Mouse (Mus musculus): Measurements from ENCODE around the gene Btbd8. TPM values are rescaled to one million over a fixed set of nuclear protein-coding genes. Genes with fewer than 3 reads are reported as not detected.

The Btbd8 gene
- polyA plus RNA-seq, 1 experiment: 1.2 TPM

- H3K27me3 ChIP-seq (replicated peaks; ENCODE audit: control insufficient read depth, insufficient read depth, low read length): no peaks in the 10 kb centered on the region
- no peak overlapping the region for H3K27ac ChIP-seq (ENCODE audit: insufficient read depth, low read depth, low read length)
- TF ChIP-seq POLR2A (IDR thresholded peaks at IDR 0.05; ENCODE audit: low read depth, low read length) (no peak), CTCF (conservative IDR thresholded peaks at IDR 0.05; ENCODE audit: insufficient read depth, insufficient read length, low read depth, low read length) (no peak)
- 96% methylated on average over 1 of the region's 1 CpGs for WGBS
- H3K4me1 ChIP-seq (ENCODE audit: control insufficient read depth, insufficient read depth, low read length): no peaks in the 10 kb centered on the region
- no peaks in the 10 kb centered on the region for H3K36me3 ChIP-seq (ENCODE audit: control insufficient read depth, insufficient read depth, low read length)
- H3K4me3 ChIP-seq (ENCODE audit: insufficient read depth, low read depth, low read length): no peak overlapping the region
- no peak for DNase-seq
Observed at GRCm38 (mm10) chr5:107516087-107516486, 78.3 kb downstream of the Btbd8 start.

DNA sequence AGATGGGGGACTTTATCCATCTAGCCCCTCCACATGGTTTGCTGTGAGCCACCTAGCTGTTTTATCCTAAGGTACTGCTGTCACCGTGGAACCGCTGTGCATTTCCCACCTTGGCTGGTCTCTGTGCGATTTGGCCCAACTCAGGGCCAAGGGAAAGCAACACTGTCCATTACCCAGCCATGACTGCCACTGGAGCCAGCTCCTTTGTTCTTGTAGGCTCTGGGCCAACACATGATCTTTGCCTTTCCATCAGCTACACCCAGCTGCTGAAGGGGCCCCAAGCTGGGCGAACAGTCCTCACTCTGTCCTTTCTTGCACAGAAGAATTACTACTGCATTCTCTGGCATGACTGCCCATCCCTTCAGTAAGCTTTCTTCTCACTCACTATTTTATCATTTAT lies 80.8 kb downstream of the Btbd8 start:
- no peaks in the 10 kb centered on the region for H3K27me3 ChIP-seq (replicated peaks; ENCODE audit: control insufficient read depth, insufficient read depth, low read length)
- H3K27ac ChIP-seq (ENCODE audit: insufficient read depth, low read depth, low read length): no peak overlapping the region
- no peaks in the 10 kb centered on the region for H3K36me3 ChIP-seq (ENCODE audit: control insufficient read depth, insufficient read depth, low read length)
- TF ChIP-seq POLR2A (IDR thresholded peaks at IDR 0.05; ENCODE audit: low read depth, low read length): no peak
- no peak for TF ChIP-seq CTCF (conservative IDR thresholded peaks at IDR 0.05; ENCODE audit: insufficient read depth, insufficient read length, low read depth, low read length)
- H3K4me3 ChIP-seq (ENCODE audit: insufficient read depth, low read depth, low read length): no peak overlapping the region
- 88% methylated on average over 4 of the region's 4 CpGs for WGBS
- H3K4me1 ChIP-seq (ENCODE audit: control insufficient read depth, insufficient read depth, low read length): no peaks in the 10 kb centered on the region
- DNase-seq: no peak

DNA sequence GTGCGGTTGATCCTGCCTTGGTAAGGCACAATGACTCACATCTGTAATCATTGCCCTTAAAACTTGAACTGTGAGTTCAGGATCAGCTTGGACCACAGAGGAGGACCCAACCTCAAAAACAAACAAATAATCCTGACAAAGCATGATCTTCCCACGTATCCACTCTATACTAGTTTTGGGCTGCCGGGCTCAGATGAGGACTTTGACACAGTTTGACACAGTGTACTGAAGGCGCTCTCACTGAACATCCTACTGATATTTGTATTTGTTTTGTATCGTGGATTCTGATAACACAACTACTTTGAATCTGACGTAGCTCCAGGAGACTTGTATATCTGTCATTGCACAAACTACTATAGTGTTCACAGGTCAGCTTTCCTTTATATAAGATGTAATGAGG lies 83.6 kb downstream of the Btbd8 start:
- WGBS: 87% methylated on average over 6 of the region's 6 CpGs
- TF ChIP-seq CTCF (conservative IDR thresholded peaks at IDR 0.05; ENCODE audit: insufficient read depth, insufficient read length, low read depth, low read length) (no peak), POLR2A (IDR thresholded peaks at IDR 0.05; ENCODE audit: low read depth, low read length) (no peak)
- no peaks in the 10 kb centered on the region for H3K27me3 ChIP-seq (replicated peaks; ENCODE audit: control insufficient read depth, insufficient read depth, low read length)
- no peaks in the 10 kb centered on the region for H3K4me1 ChIP-seq (ENCODE audit: control insufficient read depth, insufficient read depth, low read length)
- DNase-seq: no peak
- no peak overlapping the region for H3K4me3 ChIP-seq (ENCODE audit: insufficient read depth, low read depth, low read length)
- no peak overlapping the region for H3K27ac ChIP-seq (ENCODE audit: insufficient read depth, low read depth, low read length)
- no peaks in the 10 kb centered on the region for H3K36me3 ChIP-seq (ENCODE audit: control insufficient read depth, insufficient read depth, low read length)

- DNase-seq: peak; percentile 59
- Histone ChIP-seq H3K27ac (ENCODE audit: insufficient read depth, low read depth, low read length) (no peak overlapping the region), H3K4me3 (ENCODE audit: insufficient read depth, low read depth, low read length) (no peak overlapping the region), H3K4me1 (ENCODE audit: control insufficient read depth, insufficient read depth, low read length) (no peaks in the 10 kb centered on the region), H3K27me3 (replicated peaks; ENCODE audit: control insufficient read depth, insufficient read depth, low read length) (no peaks in the 10 kb centered on the region), H3K36me3 (ENCODE audit: control insufficient read depth, insufficient read depth, low read length) (no peaks in the 10 kb centered on the region)
- TF ChIP-seq POLR2A (IDR thresholded peaks at IDR 0.05; ENCODE audit: low read depth, low read length) (no peak), CTCF (conservative IDR thresholded peaks at IDR 0.05; ENCODE audit: insufficient read depth, insufficient read length, low read depth, low read length) (no peak)
- 55% methylated on average over 7 of the region's 7 CpGs for WGBS
Observed at GRCm38 (mm10) chr5:107521897-107522296, 84.1 kb downstream of the Btbd8 start.

DNA sequence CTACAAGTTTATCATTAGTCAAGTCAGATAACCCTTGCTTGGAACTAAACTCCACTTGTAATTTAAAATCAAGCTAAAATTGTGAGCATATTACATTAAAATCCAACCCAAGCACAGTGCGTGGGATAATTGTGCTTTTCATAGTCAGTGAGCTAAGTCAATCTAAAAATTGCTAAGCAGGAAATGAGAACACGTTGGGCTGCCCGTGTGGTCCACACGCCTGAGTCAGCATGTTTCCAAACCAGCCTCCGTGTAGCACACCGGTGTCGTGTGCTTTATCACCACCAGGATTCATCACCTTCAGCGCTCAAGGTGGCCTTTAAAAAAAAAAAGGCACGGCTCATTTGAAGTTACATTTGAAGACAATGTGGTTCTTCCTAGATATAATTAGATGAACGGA lies 86.5 kb downstream of the Btbd8 start:
- TF ChIP-seq POLR2A (IDR thresholded peaks at IDR 0.05; ENCODE audit: low read depth, low read length) (no peak), CTCF (conservative IDR thresholded peaks at IDR 0.05; ENCODE audit: insufficient read depth, insufficient read length, low read depth, low read length) (no peak)
- Histone ChIP-seq H3K36me3 (ENCODE audit: control insufficient read depth, insufficient read depth, low read length) (no peaks in the 10 kb centered on the region), H3K27me3 (replicated peaks; ENCODE audit: control insufficient read depth, insufficient read depth, low read length) (no peaks in the 10 kb centered on the region), H3K4me3 (ENCODE audit: insufficient read depth, low read depth, low read length) (no peak overlapping the region), H3K27ac (ENCODE audit: insufficient read depth, low read depth, low read length) (no peak overlapping the region), H3K4me1 (ENCODE audit: control insufficient read depth, insufficient read depth, low read length) (no peaks in the 10 kb centered on the region)
- WGBS: 71% methylated on average over 10 of the region's 10 CpGs
- no peak for DNase-seq

DNA sequence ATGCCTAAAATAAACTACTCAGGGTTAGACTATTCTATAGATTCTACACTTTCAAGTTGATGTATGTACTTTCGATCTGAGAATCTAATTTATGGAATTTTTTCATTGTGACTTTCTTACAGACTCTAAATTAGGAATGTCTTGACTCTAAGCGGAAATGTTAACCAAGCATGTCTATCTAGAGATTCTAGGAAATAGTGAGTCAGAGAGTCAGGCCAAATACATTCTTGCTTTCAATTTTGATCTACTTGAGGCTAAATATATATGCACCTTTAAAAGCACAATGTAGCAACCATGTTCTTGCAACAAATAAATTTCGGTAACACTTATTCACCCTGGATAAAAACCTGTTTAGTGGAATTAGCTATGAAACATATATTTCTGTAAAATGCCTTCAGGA lies 91.1 kb downstream of the Btbd8 start:
- WGBS: 81% methylated on average over 3 of the region's 3 CpGs
- TF ChIP-seq POLR2A (IDR thresholded peaks at IDR 0.05; ENCODE audit: low read depth, low read length): no peak
- TF ChIP-seq CTCF (conservative IDR thresholded peaks at IDR 0.05; ENCODE audit: insufficient read depth, insufficient read length, low read depth, low read length): no peak
- Histone ChIP-seq H3K36me3 (ENCODE audit: control insufficient read depth, insufficient read depth, low read length) (no peaks in the 10 kb centered on the region), H3K4me3 (ENCODE audit: insufficient read depth, low read depth, low read length) (no peak overlapping the region), H3K27ac (ENCODE audit: insufficient read depth, low read depth, low read length) (no peak overlapping the region), H3K4me1 (ENCODE audit: control insufficient read depth, insufficient read depth, low read length) (no peaks in the 10 kb centered on the region), H3K27me3 (replicated peaks; ENCODE audit: control insufficient read depth, insufficient read depth, low read length) (no peaks in the 10 kb centered on the region; the same call in 1 of the 2 replicates)
- no peak for DNase-seq

- 67% methylated on average over 2 of the region's 2 CpGs for WGBS
- H3K4me3 ChIP-seq (ENCODE audit: insufficient read depth, low read depth, low read length): no peak overlapping the region
- TF ChIP-seq CTCF (conservative IDR thresholded peaks at IDR 0.05; ENCODE audit: insufficient read depth, insufficient read length, low read depth, low read length) (no peak), POLR2A (IDR thresholded peaks at IDR 0.05; ENCODE audit: low read depth, low read length) (no peak)
- no peaks in the 10 kb centered on the region for H3K4me1 ChIP-seq (ENCODE audit: control insufficient read depth, insufficient read depth, low read length)
- DNase-seq: no peak
- H3K27ac ChIP-seq (ENCODE audit: insufficient read depth, low read depth, low read length): no peak overlapping the region
- H3K27me3 ChIP-seq (replicated peaks; ENCODE audit: control insufficient read depth, insufficient read depth, low read length): no peaks in the 10 kb centered on the region; the same call in 1 of the 2 replicates
- H3K36me3 ChIP-seq (ENCODE audit: control insufficient read depth, insufficient read depth, low read length): no peaks in the 10 kb centered on the region
Observed at GRCm38 (mm10) chr5:107533590-107533989, 95.8 kb downstream of the Btbd8 start.

DNA sequence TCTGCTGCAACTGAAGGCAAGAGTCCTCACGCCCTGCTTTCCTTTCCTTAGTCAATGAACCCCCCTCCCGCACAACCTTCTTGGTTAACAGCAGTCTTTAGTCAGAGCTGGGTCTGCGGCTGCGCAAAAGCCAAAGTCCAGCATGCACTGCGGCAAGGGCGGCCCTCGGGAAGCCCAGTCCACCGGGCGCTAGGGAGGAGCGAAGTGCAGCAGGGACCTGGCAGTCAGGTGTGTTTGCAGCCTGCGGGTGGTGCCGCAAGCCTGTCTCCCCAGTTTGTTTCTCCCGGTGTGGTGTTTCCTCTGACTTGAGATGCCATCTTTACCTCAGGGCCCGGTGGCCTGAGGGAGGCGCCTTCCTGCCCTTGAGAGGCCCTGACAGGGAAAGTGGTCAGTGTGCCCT lies 96.8 kb downstream of the Btbd8 start, which contains the start of gene 1700028K03Rik:
TSS of gene 1700028K03Rik (plus strand) at position 129 of the 400 bp plus-strand sequence.
- no peak for DNase-seq
- no peaks in the 10 kb centered on the region; the same call in 1 of the 2 replicates for H3K27me3 ChIP-seq (replicated peaks; ENCODE audit: control insufficient read depth, insufficient read depth, low read length)
- no peaks in the 10 kb centered on the region for H3K36me3 ChIP-seq (ENCODE audit: control insufficient read depth, insufficient read depth, low read length)
- no peak within 1 kb of the TSS for H3K27ac ChIP-seq (ENCODE audit: insufficient read depth, low read depth, low read length)
- no peak for TF ChIP-seq CTCF (conservative IDR thresholded peaks at IDR 0.05; ENCODE audit: insufficient read depth, insufficient read length, low read depth, low read length)
- TF ChIP-seq POLR2A (IDR thresholded peaks at IDR 0.05; ENCODE audit: low read depth, low read length): no peak
- WGBS: 80% methylated on average over 15 of the region's 15 CpGs
- H3K4me1 ChIP-seq (ENCODE audit: control insufficient read depth, insufficient read depth, low read length): no peaks in the 10 kb centered on the region
- no peak within 1 kb of the TSS for H3K4me3 ChIP-seq (ENCODE audit: insufficient read depth, low read depth, low read length)

All from kidney, adult 2 months (tissue).